Mouse (Mus musculus): ENCODE results near the gene Gabarap.

Gabarap gene

DNA sequence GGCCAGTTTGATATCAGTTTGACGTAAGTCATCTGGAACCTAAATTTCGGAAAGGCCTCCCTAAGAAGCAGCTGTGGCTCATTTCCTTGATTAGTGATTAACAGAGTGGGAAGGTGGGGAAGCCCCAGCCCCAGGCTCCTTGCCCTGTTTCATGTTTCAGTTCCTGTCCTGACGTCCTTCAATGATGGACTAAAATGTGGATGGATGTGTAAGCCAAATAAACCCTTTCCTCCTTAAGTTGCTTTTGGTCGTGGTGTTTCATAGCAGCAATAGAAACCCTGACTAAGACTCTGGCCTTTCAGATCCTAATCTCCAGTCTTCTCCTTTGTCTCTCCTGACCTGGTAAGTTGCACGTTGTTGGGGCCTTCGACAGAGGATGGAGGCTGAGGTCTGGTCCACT lies 20.7 kb upstream of the Gabarap start:
- DNase-seq (ENCODE audit: low spot score): no peak

DNA sequence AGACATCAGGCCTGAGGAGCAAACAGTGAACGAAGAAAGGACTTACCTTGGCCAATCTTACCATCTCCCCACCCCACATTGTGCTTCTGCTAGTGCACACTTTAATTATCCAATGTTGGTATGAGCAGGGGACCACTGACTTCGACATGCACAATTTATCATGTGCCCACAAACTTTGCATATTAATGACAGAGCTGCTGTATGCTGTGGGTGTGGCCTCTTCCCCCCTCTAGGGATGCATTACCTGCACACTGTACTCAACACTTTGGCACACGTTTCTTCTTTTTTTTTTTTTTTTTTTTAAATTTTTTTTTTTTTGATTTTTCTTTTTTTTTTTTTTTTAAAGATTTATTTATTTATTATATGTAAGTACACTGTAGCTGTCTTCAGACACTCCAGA lies 20.2 kb upstream of the Gabarap start:
- no peak for DNase-seq (ENCODE audit: low spot score)

DNA sequence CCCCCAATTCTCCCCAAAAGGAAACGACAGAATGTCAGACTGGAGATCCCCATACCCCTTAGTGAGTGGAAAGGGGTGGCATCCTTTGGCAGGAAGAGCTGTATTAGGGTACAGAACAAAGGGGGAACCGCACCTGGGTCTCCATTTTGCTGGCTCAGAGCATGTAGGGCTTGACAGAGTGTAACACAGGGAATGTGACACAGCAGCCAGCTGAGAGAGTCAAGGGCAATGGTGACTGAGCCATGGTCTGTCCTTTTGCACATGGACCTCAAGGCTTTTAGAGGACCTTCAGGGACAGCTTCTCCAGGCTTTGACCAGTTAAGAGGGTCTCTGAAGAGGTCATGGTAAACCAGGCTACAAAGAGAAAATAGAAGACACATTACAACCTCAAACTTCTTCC lies 16.0 kb upstream of the Gabarap start:
- no peak for DNase-seq (ENCODE audit: low spot score)

DNA sequence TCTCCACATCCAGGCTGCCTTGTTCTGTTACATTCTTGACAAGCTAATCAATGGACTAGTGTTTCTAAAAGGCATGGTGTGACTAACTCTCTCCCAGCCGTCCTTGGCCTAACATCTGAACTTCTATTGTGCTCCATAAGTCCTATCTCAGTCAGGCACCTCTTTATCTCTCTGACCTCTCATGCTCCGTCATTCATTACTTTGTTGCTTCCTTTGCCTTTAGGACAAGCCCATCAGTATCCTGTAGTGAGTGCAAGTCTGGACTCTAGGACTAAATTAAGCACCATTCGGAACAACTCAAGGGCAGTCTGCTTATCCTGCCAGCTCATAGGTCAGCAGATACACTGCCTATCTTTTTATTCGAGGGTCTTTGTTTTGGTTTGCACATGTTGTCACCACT lies 14.7 kb upstream of the Gabarap start:
- DNase-seq (ENCODE audit: low spot score): no peak

DNA sequence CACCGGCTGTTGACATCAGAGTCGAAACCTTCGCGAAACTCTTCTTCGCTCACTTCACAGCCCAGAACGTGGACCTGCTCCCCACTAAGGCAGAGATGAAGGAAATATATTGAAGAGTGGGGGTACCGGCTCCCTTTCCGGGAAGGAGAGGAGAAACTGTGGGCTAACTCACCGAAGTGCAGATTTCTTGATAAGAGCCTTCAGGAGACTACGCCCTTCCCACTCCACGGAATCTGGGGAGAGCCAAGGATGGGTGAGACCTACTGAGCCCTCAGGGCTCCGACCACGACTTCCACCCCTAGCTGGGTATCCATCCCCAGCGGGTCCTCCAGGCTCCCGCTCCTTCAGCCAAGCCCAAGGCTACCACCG lies 11.1 kb upstream of the Gabarap start:
- DNase-seq (ENCODE audit: low spot score): no peak

DNA sequence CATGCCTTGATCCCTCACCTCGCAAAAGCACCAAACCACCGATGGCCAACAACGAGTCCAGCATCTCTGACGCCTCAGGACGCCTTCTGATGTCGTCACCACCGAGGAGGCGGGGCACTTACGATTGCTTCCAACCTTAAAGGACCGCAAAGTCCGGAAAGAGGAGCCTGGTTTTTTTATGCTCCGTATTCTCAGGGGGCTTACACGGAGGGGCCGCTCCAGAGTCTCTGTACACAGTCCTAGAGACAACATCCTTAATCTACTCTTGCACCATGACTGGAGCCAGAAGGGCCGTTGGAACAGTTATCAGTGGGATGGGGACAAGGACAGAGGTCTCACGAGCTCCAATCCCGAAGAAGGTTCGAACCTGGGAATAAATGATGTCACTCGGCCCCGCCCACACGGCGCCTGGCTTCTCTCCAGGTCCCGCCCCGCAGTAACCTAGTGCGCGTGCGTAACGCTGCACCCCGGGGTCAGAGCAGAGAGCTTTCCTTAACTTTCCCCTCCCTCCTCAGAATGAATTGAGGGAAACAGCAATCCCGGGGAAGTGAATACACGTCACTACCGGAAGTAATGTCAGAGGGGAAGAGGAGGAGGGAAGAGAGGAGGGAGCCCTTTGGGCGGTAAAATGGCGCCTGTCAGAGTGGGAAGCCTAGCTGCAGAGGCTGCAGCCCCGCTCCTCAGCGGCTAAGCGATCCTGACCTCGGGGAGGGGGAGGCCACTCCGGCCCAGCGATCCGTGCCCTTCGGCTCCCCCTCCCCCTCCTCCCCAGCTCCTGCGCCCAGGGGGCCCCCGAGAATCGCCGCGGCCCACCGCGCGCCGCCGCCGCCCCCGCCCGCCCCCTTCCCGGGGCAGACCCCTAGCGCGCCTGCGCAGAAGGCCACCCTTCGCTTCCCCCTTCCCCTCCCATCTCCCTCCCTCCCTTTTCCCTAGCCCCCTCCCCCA lies 10.5 kb upstream of the Gabarap start:
- peak; percentile 95 for DNase-seq (ENCODE audit: low spot score)

DNA sequence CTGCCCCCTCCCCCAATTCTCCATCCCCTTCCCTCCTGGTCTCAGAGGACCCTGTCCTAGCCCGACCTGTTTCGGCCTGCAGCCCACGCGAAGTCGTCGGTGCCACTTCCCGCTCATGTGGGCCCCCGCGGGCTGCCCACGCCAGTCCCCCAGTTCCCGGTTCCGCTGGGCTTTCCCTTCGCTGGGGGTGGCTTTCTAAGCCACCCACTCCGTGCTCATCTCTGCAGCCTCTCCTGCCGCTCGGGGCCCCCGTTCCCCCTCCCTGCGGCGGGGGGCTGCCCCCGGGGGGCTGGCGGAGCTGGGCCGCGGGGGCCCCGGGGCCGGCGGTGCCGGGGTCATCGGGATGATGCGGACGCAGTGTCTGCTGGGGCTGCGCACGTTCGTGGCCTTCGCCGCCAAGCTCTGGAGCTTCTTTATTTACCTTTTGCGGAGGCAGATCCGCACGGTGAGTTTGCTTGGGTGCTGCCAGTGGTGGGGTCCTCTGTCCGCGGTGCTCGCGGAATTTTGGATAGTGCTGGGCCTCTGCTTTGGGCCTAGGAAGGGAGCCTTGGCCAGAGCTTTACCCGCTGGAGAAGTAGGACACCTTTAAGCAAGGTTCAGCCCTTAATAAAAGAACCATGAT lies 9.7 kb upstream of the Gabarap start, which contains the start of gene Ctdnep1:
Gene Ctdnep1, plus strand, starts transcription at position 16 of the 622 bp plus-strand sequence.
- DNase-seq (ENCODE audit: low spot score): no peak

DNA sequence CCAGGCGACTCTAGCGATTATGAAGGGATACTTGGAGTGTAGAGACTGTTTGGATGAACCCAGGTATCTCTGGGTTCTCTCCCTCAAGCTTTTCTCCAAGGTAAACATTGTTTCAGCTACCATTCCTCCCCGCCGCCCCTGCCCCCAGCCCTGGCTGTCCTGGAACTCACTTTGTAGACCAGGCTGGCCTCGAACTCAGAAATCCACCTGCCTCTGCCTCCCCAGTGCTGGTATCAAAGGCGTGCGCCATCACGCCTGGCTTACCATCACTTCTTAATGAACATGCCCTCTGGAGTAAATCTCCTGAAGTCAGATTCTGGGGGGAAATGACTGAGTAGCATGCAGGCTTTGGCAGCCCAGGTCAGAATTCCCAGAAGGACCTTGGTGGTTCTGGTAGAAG lies 8.7 kb upstream of the Gabarap start, which contains the start of gene Elp5:
Gene Elp5, minus strand, starts transcription at position 293 of the 400 bp plus-strand sequence.
- DNase-seq (ENCODE audit: low spot score): no peak

DNA sequence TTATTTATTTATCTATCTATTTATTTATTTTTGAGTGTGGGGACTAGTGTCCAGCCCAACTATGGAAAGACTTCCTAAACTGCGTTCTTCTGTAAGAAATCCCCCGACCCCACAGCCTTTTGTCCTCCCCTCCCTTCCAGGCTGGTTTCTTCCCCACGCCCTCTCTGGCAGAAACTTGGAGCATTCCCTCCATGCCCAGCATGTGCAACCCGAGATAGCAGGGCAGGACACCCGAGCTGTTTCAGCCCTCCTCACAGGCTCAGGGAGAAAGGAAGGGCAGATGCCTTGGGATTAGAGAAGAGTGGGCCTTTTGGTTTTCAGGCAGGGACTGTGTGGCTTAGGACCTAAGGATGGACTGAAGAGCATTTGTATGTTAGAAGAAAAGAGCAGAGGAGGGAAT lies 8.1 kb upstream of the Gabarap start:
- DNase-seq (ENCODE audit: low spot score): no peak

DNA sequence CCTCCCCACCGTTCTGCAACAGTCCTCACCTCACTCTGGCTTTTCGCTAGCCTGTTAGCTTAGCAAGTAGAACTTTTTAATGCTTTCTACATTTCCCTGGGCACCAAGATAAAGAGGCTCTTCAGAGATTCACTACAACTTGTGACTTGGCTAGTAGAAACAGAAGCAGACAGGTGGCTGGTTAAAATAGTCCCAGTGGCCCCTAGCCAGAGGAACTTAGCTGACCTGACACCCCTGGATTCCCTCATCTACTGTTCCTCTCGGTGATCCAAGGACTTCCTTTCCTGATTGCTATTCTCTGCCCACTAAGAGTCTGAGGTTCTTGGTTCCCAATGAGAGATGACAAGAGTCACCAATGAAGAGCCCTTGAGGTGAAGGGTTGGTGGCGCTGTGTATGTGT lies 7.6 kb upstream of the Gabarap start:
- DNase-seq (ENCODE audit: low spot score): no peak

DNA sequence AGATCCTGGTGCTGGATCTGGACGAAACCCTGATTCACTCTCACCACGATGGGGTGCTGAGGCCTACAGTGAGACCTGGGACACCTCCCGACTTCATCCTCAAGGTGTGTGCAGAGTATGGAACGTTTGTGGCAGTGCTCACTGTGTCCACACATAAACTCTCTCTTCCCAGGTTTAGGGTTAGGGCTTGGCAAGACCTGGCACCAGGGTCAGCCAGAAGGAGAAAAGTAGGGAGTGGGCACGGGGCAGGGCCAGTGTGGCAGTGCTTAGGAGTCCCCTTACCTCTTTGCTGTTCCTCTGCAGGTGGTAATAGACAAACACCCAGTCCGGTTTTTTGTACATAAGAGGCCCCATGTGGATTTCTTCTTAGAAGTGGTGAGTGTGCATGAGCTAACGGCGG lies 6.5 kb upstream of the Gabarap start:
- no peak for DNase-seq (ENCODE audit: low spot score)

DNA sequence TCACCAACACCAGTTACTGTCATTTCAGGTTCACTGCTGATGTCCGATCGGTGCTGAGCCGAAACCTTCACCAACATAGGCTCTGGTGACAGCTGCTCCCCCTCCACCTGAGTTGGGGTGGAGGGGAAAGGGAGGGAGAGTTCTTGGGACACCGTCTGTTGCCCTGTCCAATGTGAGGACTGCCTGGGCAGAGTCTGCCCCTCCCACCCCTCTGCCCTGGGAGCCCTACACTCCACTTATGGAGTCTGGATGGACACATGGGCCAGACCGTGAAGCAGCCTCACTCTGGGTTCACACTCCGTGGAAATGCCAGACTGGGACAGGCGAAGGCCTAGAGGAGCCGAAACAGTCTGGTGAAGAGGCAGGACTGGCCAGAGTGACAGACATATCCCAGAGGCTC lies 994 bp upstream of the Gabarap start:
- DNase-seq (ENCODE audit: low spot score): no peak

DNA sequence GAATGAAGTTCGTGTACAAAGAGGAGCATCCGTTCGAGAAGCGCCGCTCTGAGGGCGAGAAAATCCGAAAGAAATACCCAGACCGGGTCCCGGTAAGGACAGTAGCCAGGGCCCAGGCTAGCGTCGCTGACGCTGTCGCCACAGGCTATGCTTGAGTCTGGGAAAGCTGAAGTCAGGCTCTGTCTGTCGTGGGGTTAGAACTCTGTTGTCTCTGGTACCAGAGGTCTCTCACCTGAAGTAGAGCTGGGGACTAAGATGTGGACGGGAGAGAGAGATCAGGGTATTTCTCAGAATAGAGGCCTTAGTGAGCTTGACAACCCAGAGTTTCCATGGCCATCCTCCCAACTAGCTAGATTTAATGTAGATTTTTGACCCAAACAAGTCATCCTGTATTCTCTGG lies 768 bp downstream of the Gabarap start:
- no peak for DNase-seq (ENCODE audit: low spot score)

DNA sequence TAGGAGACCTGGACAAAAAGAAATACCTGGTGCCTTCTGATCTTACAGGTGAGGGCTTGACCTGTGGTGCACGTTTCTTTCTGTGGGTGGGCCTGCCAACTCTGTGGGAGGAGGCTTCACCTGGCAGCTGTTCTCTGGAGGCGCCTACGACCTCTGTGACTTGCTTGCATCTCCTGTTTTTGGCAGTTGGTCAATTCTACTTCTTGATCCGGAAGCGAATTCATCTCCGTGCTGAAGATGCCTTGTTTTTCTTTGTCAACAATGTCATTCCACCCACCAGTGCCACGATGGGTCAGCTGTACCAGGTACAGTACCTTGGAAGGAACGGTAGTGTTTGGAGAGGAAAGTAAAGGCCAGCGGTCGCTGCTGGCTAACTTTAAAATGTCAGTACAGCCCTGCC lies 1.5 kb downstream of the Gabarap start:
- no peak for DNase-seq (ENCODE audit: low spot score)

DNA sequence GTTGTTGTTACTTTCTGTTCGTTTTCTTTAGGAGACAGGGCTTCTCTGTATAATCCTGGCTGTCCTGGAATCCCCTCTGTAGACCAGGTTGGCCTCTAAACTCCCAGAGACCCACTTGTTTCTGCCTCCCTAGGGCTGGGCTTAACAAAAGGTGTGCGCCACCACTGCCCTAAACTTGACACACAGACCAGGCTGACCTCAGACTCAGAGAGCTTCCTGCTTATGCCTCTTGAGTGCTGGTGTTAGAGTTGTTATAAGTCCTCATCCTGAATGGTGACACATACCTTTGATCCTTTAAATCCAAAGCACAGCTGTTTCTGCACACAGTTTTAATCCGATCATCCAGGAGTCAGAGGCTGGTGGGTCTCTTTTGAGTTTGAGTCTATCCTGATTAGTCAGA lies 2.0 kb downstream of the Gabarap start:
- DNase-seq (ENCODE audit: low spot score): no peak

DNA sequence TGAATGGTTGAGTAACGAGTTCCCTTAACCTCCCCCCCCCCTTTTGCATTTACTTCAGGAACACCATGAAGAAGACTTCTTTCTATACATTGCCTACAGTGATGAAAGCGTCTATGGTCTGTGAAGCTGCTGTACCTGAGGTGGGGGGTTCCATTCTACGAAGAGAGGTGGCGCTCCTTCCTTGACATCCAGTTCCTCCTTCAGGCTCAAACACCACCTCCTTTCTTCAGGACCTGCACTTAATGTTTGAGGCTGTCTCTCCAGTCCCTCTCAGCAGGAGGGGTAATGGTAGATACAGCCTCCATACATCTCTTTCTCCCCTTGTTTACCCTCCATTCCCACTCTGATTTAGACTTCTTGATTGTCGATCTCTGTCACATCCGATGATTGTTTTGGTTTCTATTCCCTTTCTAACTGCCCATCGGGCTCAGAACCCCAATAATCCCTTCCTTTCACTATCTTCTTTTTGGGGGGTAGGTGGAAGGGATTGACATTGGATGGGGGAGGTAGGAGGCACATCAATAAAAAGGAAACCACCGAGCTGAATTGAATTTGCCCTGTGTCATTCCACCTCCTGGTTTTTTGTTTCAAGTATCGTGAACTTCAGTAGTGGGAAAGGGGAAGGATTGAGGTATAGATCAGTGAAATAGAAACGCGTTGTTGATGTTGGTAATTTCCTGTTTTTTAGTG lies 3.6 kb downstream of the Gabarap start:
- no peak for DNase-seq (ENCODE audit: low spot score)

DNA sequence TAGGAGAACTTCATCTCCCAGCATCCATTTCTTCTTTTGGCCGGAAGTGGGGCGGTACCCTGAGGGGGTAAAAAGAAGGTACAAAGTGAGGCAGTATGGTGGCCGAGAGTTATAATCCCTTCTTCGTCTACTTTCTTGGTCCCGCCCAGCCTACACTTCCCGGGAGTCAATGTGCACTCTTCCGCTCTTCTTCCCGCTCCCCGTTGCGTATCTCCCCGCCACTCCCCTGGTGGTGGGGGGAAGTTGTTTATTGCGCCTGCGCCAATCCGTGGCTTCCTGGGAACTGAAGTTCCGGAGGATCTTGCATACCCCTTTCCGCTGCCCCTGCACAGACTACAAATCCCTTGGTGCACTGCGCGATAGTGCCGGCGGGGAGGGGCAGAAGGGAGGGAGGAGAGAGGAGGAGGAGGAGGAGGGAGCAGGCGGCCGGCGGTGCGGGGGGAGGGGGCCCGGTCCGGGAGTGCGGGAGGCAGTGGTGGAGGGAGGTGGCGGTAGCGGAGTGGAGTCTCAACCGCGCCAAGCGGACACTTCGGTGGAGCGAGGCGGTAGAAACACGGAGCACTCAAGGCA lies 4.5 kb downstream of the Gabarap start, which contains the start of gene Phf23:
Gene Phf23, plus strand, starts transcription at position 387 of the 570 bp plus-strand sequence.
- peak; percentile 94 for DNase-seq (ENCODE audit: low spot score)

DNA sequence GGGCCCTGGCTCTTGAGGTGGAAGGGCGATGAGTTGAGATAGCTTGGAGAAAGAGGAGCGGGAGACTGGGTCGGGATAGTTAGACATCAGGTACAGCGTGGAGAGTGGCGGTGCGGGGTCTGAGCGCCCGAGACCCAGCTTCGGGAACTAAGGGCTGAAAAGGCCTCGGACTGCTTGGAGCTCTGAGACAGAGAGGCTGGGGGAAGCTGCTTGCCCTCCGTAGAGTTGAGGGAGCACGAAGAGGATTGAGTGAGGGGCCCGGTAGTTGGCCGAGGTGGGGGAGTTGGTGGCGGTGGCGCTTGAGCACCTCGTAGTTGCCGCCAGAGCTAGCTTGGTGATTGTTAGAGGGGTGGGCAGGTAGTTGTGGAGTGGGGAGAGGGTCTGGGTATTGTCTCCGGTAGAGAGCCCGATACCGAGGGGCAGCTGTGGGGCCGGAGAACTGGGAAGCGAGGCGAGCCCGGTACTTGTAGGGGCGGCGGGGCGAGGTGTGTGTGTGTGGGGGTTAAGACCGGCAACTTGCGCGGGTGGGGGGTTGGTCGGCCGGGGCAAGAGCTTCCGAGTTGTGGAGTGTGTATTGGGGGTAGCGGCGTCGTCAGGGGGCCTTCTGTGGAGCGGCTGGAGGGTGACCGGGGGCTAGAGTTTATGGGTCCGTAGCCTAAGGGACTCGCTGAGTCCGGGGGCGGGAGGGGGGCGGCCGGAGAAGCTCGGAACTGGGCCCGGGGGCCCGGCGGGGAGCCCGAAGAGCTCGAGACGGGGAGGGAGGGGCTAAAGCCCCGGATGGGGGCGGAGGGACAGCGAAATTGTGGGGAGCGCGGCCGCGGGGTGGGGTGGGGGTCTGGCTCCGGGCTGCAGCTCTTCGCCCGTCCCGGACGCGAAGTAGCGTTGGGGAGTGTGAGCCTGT lies 5.5 kb downstream of the Gabarap start:
- DNase-seq (ENCODE audit: low spot score): peak; percentile 36

DNA sequence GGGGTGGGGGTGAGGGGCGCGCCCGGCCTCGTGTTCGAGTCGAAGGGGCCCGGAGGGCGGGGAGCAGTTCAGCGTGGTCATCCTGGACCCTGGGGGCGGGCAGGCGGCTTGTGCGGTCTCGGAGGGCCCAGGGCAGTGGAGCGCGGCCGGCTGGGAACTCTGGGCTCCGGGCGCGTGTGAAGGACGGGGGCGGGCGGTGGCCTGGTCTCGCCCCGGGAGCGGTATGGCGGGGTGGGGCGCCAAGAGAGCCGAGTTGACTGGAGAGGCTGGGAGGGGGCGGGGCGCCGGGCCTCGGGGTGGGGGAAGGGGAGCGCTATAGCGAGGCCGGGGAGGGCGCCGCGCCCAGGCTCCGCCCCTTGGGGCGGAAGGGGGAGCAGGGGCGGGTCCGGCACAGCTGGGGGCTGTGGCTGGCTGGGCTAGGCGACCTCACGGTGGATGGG lies 6.1 kb downstream of the Gabarap start:
- peak; percentile 79 for DNase-seq (ENCODE audit: low spot score)

DNA sequence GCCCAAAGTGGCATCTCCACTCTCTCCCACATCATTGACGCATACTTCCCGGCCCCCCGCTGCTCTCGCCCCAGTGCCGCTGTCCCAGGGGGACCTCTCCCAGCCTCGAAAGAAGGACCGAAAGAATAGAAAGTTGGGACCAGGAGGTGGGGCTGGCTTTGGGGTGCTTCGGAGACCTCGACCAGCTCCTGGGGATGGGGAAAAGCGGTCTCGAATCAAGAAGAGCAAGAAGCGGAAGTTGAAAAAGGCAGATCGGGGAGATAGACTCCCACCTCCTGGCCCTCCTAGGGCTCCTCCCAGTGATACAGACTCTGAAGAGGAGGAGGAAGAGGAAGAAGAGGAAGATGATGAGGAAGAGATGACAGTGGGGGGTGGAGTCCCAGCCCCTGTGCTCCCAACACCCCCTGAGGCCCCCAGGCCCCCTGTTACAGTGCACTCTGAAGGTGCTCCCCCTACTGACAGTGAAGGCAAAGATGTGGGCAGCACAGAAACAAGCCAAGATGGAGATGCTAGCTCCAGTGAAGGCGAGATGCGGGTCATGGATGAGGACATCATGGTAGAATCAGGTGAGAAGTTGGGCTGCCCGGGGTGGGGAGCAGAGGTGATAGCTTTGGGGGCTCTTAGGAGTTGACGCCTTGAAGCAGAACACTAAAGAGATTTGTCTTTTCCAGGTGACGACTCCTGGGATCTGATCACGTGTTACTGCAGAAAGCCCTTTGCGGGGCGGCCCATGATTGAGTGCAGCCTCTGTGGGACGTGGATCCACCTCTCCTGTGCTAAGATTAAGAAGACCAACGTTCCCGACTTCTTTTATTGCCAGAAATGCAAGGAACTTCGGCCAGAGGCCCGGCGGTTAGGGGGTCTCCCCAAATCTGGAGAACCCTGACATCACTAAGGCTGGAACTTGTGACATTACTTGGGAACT lies 7.9 kb downstream of the Gabarap start:
- DNase-seq (ENCODE audit: low spot score): no peak
